Mouse (Mus musculus) heart, adult 2 months (tissue): ENCODE measurements around the gene Zfp566.

Experiments used
- CTCF ChIP-seq: fragments of 200-600 bp; IDR thresholded peaks from 2 replicates; pipeline ENCODE4 v1.8.1; 2022; ENCODE audit warnings: antibody characterized with exemption, mild to moderate bottlenecking, moderate library complexity
- POLR2A ChIP-seq: fragments of 200-500 bp; IDR thresholded peaks from 2 replicates; pipeline ENCODE4 v1.6.1; 2011; ENCODE audit warnings: mild to moderate bottlenecking, low read depth, low read length, control low read depth; ENCODE audit not compliant: insufficient read depth

DNA sequence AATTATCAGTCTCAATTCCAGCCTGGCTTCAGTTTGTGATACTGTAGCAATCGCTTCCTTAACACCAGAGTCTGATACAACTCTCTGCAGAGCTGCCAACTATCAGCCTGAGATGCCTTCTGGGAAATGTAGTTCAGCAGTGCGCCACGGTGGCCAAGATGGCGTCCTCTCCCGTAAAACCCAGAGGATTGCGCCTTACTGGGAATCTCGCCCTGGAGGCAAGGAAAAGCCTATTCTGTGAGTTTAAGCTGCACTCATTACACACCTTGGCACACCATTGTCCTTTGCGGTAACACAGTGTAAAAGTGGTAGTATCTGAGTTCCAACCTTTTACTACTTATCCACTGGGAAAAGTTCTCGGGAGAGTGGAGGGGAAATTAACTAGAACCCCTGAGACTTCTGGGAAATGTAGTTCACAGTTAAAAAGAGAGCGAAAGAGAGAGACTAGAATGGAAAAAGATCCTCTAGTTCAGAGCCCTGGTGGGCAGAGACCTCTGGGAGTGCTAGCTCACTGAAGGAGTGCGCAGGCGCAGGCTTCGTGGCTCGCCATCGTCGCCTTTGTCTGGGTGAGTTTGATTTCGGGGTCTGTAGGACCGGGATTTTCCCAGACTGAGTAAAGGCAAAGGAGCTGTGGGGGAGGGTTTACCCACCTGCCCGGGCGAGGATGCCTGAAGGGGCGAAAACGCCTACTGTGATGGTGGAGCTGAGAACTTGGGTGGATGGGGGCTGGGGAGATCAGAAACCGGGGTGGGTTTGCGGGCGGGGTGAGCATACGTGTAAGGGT lies 4.5 kb upstream of the Zfp566 start, which contains the start of gene Zfp260:
- TF ChIP-seq CTCF (peak; percentile 45), POLR2A (peak; percentile 90)
